Mouse (Mus musculus) heart, postnatal 0 days (tissue): Measurements from ENCODE around the gene Neb. TPM values are rescaled to one million over a fixed set of nuclear protein-coding genes. Genes with fewer than 3 reads are reported as not detected.
A peak's percentile ranks its signal among the peaks of the same experiment; 100 is the strongest.

Experiments
- ATAC-seq: fragments of 200-750 bp; cut with Nextera tagmentation; 2 replicates; pipeline ENCODE4 v1.8.0; 2017; ENCODE audit warnings: low read depth, moderate number of reproducible peaks, moderate library complexity; ENCODE audit not compliant: insufficient read depth
- DNase-seq: peaks from one replicate; pipeline ENCODE4 v3.0.0-alpha.2; 2016; ENCODE audit warnings: low spot score
- H3K27ac ChIP-seq: fragments of 300-500 bp; sonication (generic); 2 replicates; pipeline ENCODE4 v1.5.1; 2014; ENCODE audit warnings: low read depth, mild to moderate bottlenecking
- H3K27me3 ChIP-seq: fragments of 300-500 bp; sonication (generic); 2 replicates; pipeline ENCODE4 v1.6.1; 2014; ENCODE audit warnings: low read length, mixed read lengths; ENCODE audit not compliant: control insufficient read depth, insufficient read depth
- H3K36me3 ChIP-seq: fragments of 300-500 bp; sonication (generic); replicated peaks from 2 replicates; pipeline ENCODE4 v1.6.1; 2014; ENCODE audit warnings: low read length, mixed read lengths; ENCODE audit not compliant: control insufficient read depth, insufficient read depth
- H3K4me1 ChIP-seq: fragments of 300-500 bp; sonication (generic); 2 replicates; pipeline ENCODE4 v1.6.1; 2014; ENCODE audit warnings: antibody characterized with exemption; ENCODE audit not compliant: control insufficient read depth, insufficient read depth
- H3K4me2 ChIP-seq: fragments of 300-500 bp; sonication (generic); 2 replicates; pipeline ENCODE4 v1.6.1; 2014; ENCODE audit warnings: low read depth, mild to moderate bottlenecking, low read length, moderate library complexity
- H3K4me3 ChIP-seq: fragments of 300-500 bp; sonication (generic); 2 replicates; pipeline ENCODE4 v1.5.1; 2014; ENCODE audit warnings: low read depth, low read length
- H3K9ac ChIP-seq: fragments of 300-500 bp; sonication (generic); replicated peaks from 2 replicates; pipeline ENCODE4 v1.6.1; 2014; ENCODE audit warnings: low read depth, low read length, mixed read lengths
- H3K9me3 ChIP-seq: fragments of 300-500 bp; sonication (generic); replicated peaks from 2 replicates; pipeline ENCODE4 v1.6.1; 2016; ENCODE audit warnings: low read length; ENCODE audit not compliant: control insufficient read depth
- CTCF ChIP-seq: IDR thresholded peaks from 2 replicates; pipeline ENCODE4 v1.5.1; 2016; ENCODE audit warnings: antibody characterized with exemption, control low read depth, low read depth
- EP300 ChIP-seq: IDR thresholded peaks from 2 replicates; pipeline ENCODE4 v1.6.1; 2016; ENCODE audit warnings: antibody characterized with exemption, low read depth
- WGBS: fragments of 180-500 bp; shearing (Covaris S2); extraction: QIAGEN DNeasy Blood & Tissue Kit; methylation state at CpG from one replicate; pipeline ENCODE4 v1.1.7; 2014; 5-methylcytosine and 5-hydroxymethylcytosine counted together
- polyA plus RNA-seq: library from polyadenylated mRNA; unstranded; fragments of >200 nt; fragmentation: Nextera tagmentation; extraction: Ambion mirVana; gene quantifications from 2 replicates; pipeline ENCODE4 v1.2.1, GENCODE M21; 2015
- total RNA-seq: library from RNA; depleted of rRNA; stranded (reverse); fragments of >200 nt; gene quantifications from 2 replicates; pipeline ENCODE4 v1.2.3, GENCODE M21; 2014; ENCODE audit warnings: low replicate concordance

Neb gene
- total and polyA plus RNA-seq, 2 experiments from 2014 or later: 1.4 to 4.4 TPM

- no peak for TF ChIP-seq CTCF
- TF ChIP-seq EP300: no peak
- WGBS: 1% methylated on average over 16 of the region's 16 CpGs
These were observed 45.5 kb upstream of the Neb start for GRCm38 (mm10) chr2:52423611-52424247.

GRCm38 (mm10) chr2:52422871-52423610, 44.8 kb upstream of the Neb start:
- ATAC-seq (no peak), DNase-seq (no peak)
- Histone ChIP-seq H3K4me2 (peak overlapping the region; percentile 69), H3K4me3 (peak overlapping the region; percentile 99), H3K9ac (peak overlapping the region; percentile 98), H3K27ac (peak overlapping the region; percentile 94), H3K36me3 (no peaks in the 10 kb centered on the region), H3K4me1 (peaks cover 36% of the 10 kb centered on the region), H3K9me3 (no peaks in the 10 kb centered on the region), H3K27me3 (no peaks in the 10 kb centered on the region)
- WGBS: 31% methylated on average over 8 of the region's 8 CpGs
- TF ChIP-seq CTCF: no peak
- no peak for TF ChIP-seq EP300

More at GRCm38 (mm10) chr2:52423611-52424247, 45.5 kb upstream of the Neb start:
- peak overlapping the region; percentile 69 for H3K4me2 ChIP-seq
- peak overlapping the region; percentile 99 for H3K4me3 ChIP-seq
- DNase-seq: no peak
- no peak for ATAC-seq
- H3K27ac ChIP-seq: peak overlapping the region; percentile 94
- H3K9me3 ChIP-seq: no peaks in the 10 kb centered on the region
- peak overlapping the region; percentile 98 for H3K9ac ChIP-seq
- no peaks in the 10 kb centered on the region for H3K36me3 ChIP-seq
- no peaks in the 10 kb centered on the region for H3K27me3 ChIP-seq
- peaks cover 36% of the 10 kb centered on the region for H3K4me1 ChIP-seq

- Histone ChIP-seq H3K27me3 (no peaks in the 10 kb centered on the region), H3K4me2 (peak overlapping the region; percentile 69), H3K9me3 (no peaks in the 10 kb centered on the region), H3K36me3 (peaks cover 3% of the 10 kb centered on the region), H3K9ac (no peak overlapping the region), H3K4me3 (peak overlapping the region; percentile 5; the same call in 1 of the 2 replicates), H3K27ac (peak overlapping the region; percentile 94; the same call in 1 of the 2 replicates), H3K4me1 (peaks cover 36% of the 10 kb centered on the region)
- no peak for ATAC-seq
- no peak for DNase-seq
- no peak for TF ChIP-seq EP300
- no peak for TF ChIP-seq CTCF
- WGBS: 24% methylated on average over 6 of the region's 6 CpGs
These were observed 42.9 kb upstream of the Neb start for GRCm38 (mm10) chr2:52421197-52421596.

GRCm38 (mm10) chr2:52420001-52420710, 41.9 kb upstream of the Neb start:
- no peaks in the 10 kb centered on the region for H3K27me3 ChIP-seq
- peaks cover 14% of the 10 kb centered on the region for H3K36me3 ChIP-seq
- no peak overlapping the region for H3K4me3 ChIP-seq
- H3K27ac ChIP-seq: no peak overlapping the region
- no peak overlapping the region for H3K9ac ChIP-seq
- DNase-seq: no peak
- no peak overlapping the region for H3K4me2 ChIP-seq
- TF ChIP-seq CTCF: no peak
- no peak for TF ChIP-seq EP300
- 60% methylated on average over 7 of the region's 7 CpGs for WGBS
- H3K9me3 ChIP-seq: no peaks in the 10 kb centered on the region
- peaks cover 36% of the 10 kb centered on the region for H3K4me1 ChIP-seq
- no peak for ATAC-seq

GRCm38 (mm10) chr2:52419295-52419694, 41.0 kb upstream of the Neb start:
- Histone ChIP-seq H3K4me3 (no peak overlapping the region), H3K27ac (no peak overlapping the region), H3K4me2 (no peak overlapping the region), H3K9ac (no peak overlapping the region; the same call in 1 of the 2 replicates), H3K4me1 (peaks cover 36% of the 10 kb centered on the region), H3K36me3 (peaks cover 14% of the 10 kb centered on the region), H3K27me3 (no peaks in the 10 kb centered on the region), H3K9me3 (no peaks in the 10 kb centered on the region)
- DNase-seq (no peak), ATAC-seq (no peak)
- TF ChIP-seq EP300 (no peak), CTCF (no peak)
- 44% methylated on average over 6 of the region's 6 CpGs for WGBS
